Mouse (Mus musculus) kidney, postnatal 0 days (tissue): ENCODE data around the gene Celf6. TPM values are rescaled to one million over a fixed set of nuclear protein-coding genes. Genes with fewer than 3 reads are reported as not detected.

Experiments used
- ATAC-seq: fragments of 200-750 bp; cut with Nextera tagmentation; replicated peaks from 2 replicates; pipeline ENCODE4 v1.8.0; 2017; ENCODE audit warnings: low read depth, moderate number of reproducible peaks, moderate TSS enrichment, moderate library complexity; ENCODE audit not compliant: low FRiP score
- DNase-seq: peaks from one replicate; pipeline ENCODE4 v3.0.0-alpha.2; 2016; ENCODE audit warnings: low spot score
- H3K27ac ChIP-seq: fragments of 300-500 bp; sonication (generic); 2 replicates; pipeline ENCODE4 v1.5.1; 2014; ENCODE audit warnings: mild to moderate bottlenecking
- H3K27me3 ChIP-seq: fragments of 300-500 bp; sonication (generic); 2 replicates; pipeline ENCODE4 v1.6.1; 2014; ENCODE audit warnings: low read length, mixed read lengths; ENCODE audit not compliant: insufficient read depth
- H3K36me3 ChIP-seq: fragments of 300-500 bp; sonication (generic); 2 replicates; pipeline ENCODE4 v1.6.1; 2014; ENCODE audit warnings: low read length, mixed read lengths; ENCODE audit not compliant: insufficient read depth
- H3K4me1 ChIP-seq: fragments of 300-500 bp; sonication (generic); replicated peaks from 2 replicates; pipeline ENCODE4 v1.6.1; 2014; ENCODE audit warnings: antibody characterized with exemption, low read length, mixed read lengths; ENCODE audit not compliant: insufficient read depth
- H3K4me2 ChIP-seq: fragments of 300-500 bp; sonication (generic); 2 replicates; pipeline ENCODE4 v1.6.1; 2014; ENCODE audit warnings: mild to moderate bottlenecking, low read length, moderate library complexity, mixed read lengths
- H3K4me3 ChIP-seq: fragments of 300-500 bp; sonication (generic); replicated peaks from 2 replicates; pipeline ENCODE4 v1.5.1; 2014; ENCODE audit warnings: low read depth, low read length
- H3K9ac ChIP-seq: fragments of 300-500 bp; sonication (generic); 2 replicates; pipeline ENCODE4 v1.6.1; 2014; ENCODE audit warnings: low read depth, low read length
- H3K9me3 ChIP-seq: fragments of 300-500 bp; sonication (generic); replicated peaks from 2 replicates; pipeline ENCODE4 v1.6.1; 2016; ENCODE audit warnings: low read length, inconsistent platforms, mixed read lengths
- CTCF ChIP-seq: IDR thresholded peaks from 2 replicates; pipeline ENCODE4 v1.5.1; 2016; ENCODE audit warnings: antibody characterized with exemption, low read depth, mild to moderate bottlenecking, moderate library complexity
- WGBS: fragments of 180-500 bp; shearing (Covaris S2); extraction: QIAGEN DNeasy Blood & Tissue Kit; methylation state at CpG from one replicate; pipeline ENCODE4 v1.1.7; 2014; 5-methylcytosine and 5-hydroxymethylcytosine counted together
- polyA plus RNA-seq: library from polyadenylated mRNA; unstranded; fragments of >200 nt; fragmentation: Nextera tagmentation; extraction: Ambion mirVana; gene quantifications from 2 replicates; pipeline ENCODE4 v1.2.1, GENCODE M21; 2015

Gene Celf6
- polyA plus RNA-seq, 1 experiment from 2014 or later: 0.14 TPM

GRCm38 (mm10) chr9:59571852-59572251 lies 5.9 kb upstream of the Celf6 start:
- TF ChIP-seq CTCF: no peak
- Histone ChIP-seq H3K4me2 (no peak overlapping the region), H3K4me1 (no peaks in the 10 kb centered on the region), H3K27me3 (peaks cover 4% of the 10 kb centered on the region; the same call in 1 of the 2 replicates), H3K9ac (no peak overlapping the region), H3K4me3 (no peak overlapping the region), H3K36me3 (no peaks in the 10 kb centered on the region), H3K9me3 (no peaks in the 10 kb centered on the region), H3K27ac (no peak overlapping the region)
- ATAC-seq (no peak), DNase-seq (no peak)
- 74% methylated on average over 2 of the region's 2 CpGs for WGBS

GRCm38 (mm10) chr9:59577401-59577800 lies 316 bp upstream of the Celf6 start:
- no peak for ATAC-seq
- Histone ChIP-seq H3K9me3 (no peaks in the 10 kb centered on the region), H3K9ac (no peak overlapping the region), H3K27me3 (peaks cover 7% of the 10 kb centered on the region; the same call in 1 of the 2 replicates), H3K4me3 (peak overlapping the region; percentile 35), H3K36me3 (no peaks in the 10 kb centered on the region), H3K4me1 (0 out of 2 replicates have a peak, but pooled peaks cover 3% of the 10 kb centered on the region), H3K4me2 (peak overlapping the region; percentile 51), H3K27ac (no peak overlapping the region)
- no peak for DNase-seq
- TF ChIP-seq CTCF: no peak
- WGBS: 14% methylated on average over 13 of the region's 13 CpGs

- H3K9me3 ChIP-seq: no peaks in the 10 kb centered on the region
- ATAC-seq: no peak; the same call in 1 of the 2 replicates
Observed at GRCm38 (mm10) chr9:59578505-59578867, 769 bp downstream of the Celf6 start.

GRCm38 (mm10) chr9:59584871-59585308 lies 7.2 kb downstream of the Celf6 start:
- Histone ChIP-seq H3K4me3 (peak overlapping the region; percentile 28), H3K4me2 (peak overlapping the region; percentile 55), H3K9me3 (no peaks in the 10 kb centered on the region), H3K27ac (no peak overlapping the region), H3K9ac (no peak overlapping the region), H3K27me3 (no peaks in the 10 kb centered on the region), H3K4me1 (no peaks in the 10 kb centered on the region), H3K36me3 (no peaks in the 10 kb centered on the region)
- TF ChIP-seq CTCF: peak; percentile 90
- WGBS: under 1% methylated on average over 13 of the region's 13 CpGs
- ATAC-seq (0 out of 2 replicates have a peak, but pooled peaks have one; percentile 25), DNase-seq (peak; percentile 93)

More at GRCm38 (mm10) chr9:59578505-59578867, 769 bp downstream of the Celf6 start:
- H3K4me1 ChIP-seq: 0 out of 2 replicates have a peak, but pooled peaks cover 3% of the 10 kb centered on the region
- peak overlapping the region; percentile 35 for H3K4me3 ChIP-seq
- WGBS: 1% methylated on average over 19 of the region's 20 CpGs
- no peak for TF ChIP-seq CTCF
- H3K4me2 ChIP-seq: peak overlapping the region; percentile 51
- no peaks in the 10 kb centered on the region for H3K36me3 ChIP-seq
- H3K27ac ChIP-seq: no peak overlapping the region
- DNase-seq: no peak
- peaks cover 7% of the 10 kb centered on the region; the same call in 1 of the 2 replicates for H3K27me3 ChIP-seq
- no peak overlapping the region for H3K9ac ChIP-seq

GRCm38 (mm10) chr9:59588252-59588651 lies 10.5 kb downstream of the Celf6 start:
- WGBS: 76% methylated on average over 5 of the region's 5 CpGs
- ATAC-seq (no peak), DNase-seq (no peak)
- H3K27me3 ChIP-seq: no peaks in the 10 kb centered on the region
- H3K4me2 ChIP-seq: no peak overlapping the region
- H3K4me1 ChIP-seq: no peaks in the 10 kb centered on the region
- H3K4me3 ChIP-seq: no peak overlapping the region
- H3K36me3 ChIP-seq: no peaks in the 10 kb centered on the region
- H3K9ac ChIP-seq: no peak overlapping the region
- H3K9me3 ChIP-seq: no peaks in the 10 kb centered on the region
- no peak overlapping the region for H3K27ac ChIP-seq
- TF ChIP-seq CTCF: no peak

GRCm38 (mm10) chr9:59588710-59589671 lies 11.3 kb downstream of the Celf6 start:
- no peak for DNase-seq
- WGBS: 33% methylated on average over 12 of the region's 12 CpGs
- no peak overlapping the region for H3K27ac ChIP-seq
- H3K36me3 ChIP-seq: no peaks in the 10 kb centered on the region
- TF ChIP-seq CTCF: no peak
- H3K9ac ChIP-seq: no peak overlapping the region
- H3K4me1 ChIP-seq: no peaks in the 10 kb centered on the region
- H3K4me2 ChIP-seq: no peak overlapping the region
- H3K27me3 ChIP-seq: no peaks in the 10 kb centered on the region
- no peak overlapping the region for H3K4me3 ChIP-seq
- H3K9me3 ChIP-seq: no peaks in the 10 kb centered on the region
- no peak for ATAC-seq
